Mouse (Mus musculus): Measurements from ENCODE around the gene Cpeb2.

GRCm38 (mm10) chr5:43330260-43330659, 97.3 kb downstream of the Cpeb2 start:
- TF ChIP-seq CTCF (IDR thresholded peaks at IDR 0.05; ENCODE audit: low read depth) (no peak), EP300 (optimal IDR thresholded peaks at IDR 0.05) (no peak)
